In genomic region chr15:103272419-103273279, GRCm38 (mm10) we compare ENCODE assay signal across 8 mouse cellular contexts. TPM values are rescaled to one million over a fixed set of nuclear protein-coding genes. Genes with fewer than 3 reads are reported as not detected.
DNase-seq lines count a peak whose midpoint lies in the region; ATAC-seq and TF ChIP-seq lines count a peak whose summit lies in the region.

Gene Copz1 (plus strand): TSS chr15:103272714.

- H3K9me3 ChIP-seq in forebrain, embryonic 10.5 days: no peaks in the 10 kb centered on the region
- H3K9me3 ChIP-seq in heart, embryonic 15.5 days (replicated peaks): no peaks in the 10 kb centered on the region
- H3K9me3 ChIP-seq in liver, embryonic 14.5 days (ENCODE audit: control insufficient read depth, low read length): no peaks in the 10 kb centered on the region
- H3K9me3 ChIP-seq in neural tube, embryonic 11.5 days (ENCODE audit: control insufficient read depth, low read length): no peaks in the 10 kb centered on the region
- H3K9me3 ChIP-seq in stomach, postnatal 0 days (ENCODE audit: control insufficient read depth, low read length): no peaks in the 10 kb centered on the region

- peak within 1 kb of the TSS; percentile 90 for H3K27ac ChIP-seq in forebrain, embryonic 10.5 days
- peak within 1 kb of the TSS; percentile 71 for H3K27ac ChIP-seq in heart, embryonic 15.5 days
- peak within 1 kb of the TSS; percentile 79 for H3K27ac ChIP-seq in liver, embryonic 14.5 days
- 0 out of 2 replicates have a peak within 1 kb of the TSS, but pooled peaks have one; percentile 58 for H3K27ac ChIP-seq in neural tube, embryonic 11.5 days (ENCODE audit: low read depth, low read length)
- H3K27ac ChIP-seq in stomach, postnatal 0 days (replicated peaks): peak within 1 kb of the TSS; percentile 61; the same call in 1 of the 2 replicates

- peak within 1 kb of the TSS; percentile 90 for H3K9ac ChIP-seq in heart, embryonic 15.5 days
- peak within 1 kb of the TSS; percentile 90 for H3K9ac ChIP-seq in liver, embryonic 14.5 days (replicated peaks)
- peak within 1 kb of the TSS; percentile 86 for H3K9ac ChIP-seq in neural tube, embryonic 11.5 days (ENCODE audit: low read length)
- H3K9ac ChIP-seq in stomach, postnatal 0 days (ENCODE audit: low read length): peak within 1 kb of the TSS; percentile 75

- peaks cover 8% of the 10 kb centered on the region for H3K36me3 ChIP-seq in forebrain, embryonic 10.5 days (replicated peaks)
- no peaks in the 10 kb centered on the region for H3K36me3 ChIP-seq in heart, embryonic 15.5 days
- H3K36me3 ChIP-seq in liver, embryonic 14.5 days (replicated peaks; ENCODE audit: control insufficient read depth, insufficient read depth, low read depth): peaks cover 3% of the 10 kb centered on the region; the same call in 1 of the 2 replicates
- H3K36me3 ChIP-seq in neural tube, embryonic 11.5 days (ENCODE audit: control insufficient read depth, insufficient read depth, low read length): no peaks in the 10 kb centered on the region
- H3K36me3 ChIP-seq in stomach, postnatal 0 days (ENCODE audit: control insufficient read depth, insufficient read depth, low read length): no peaks in the 10 kb centered on the region; the same call in 1 of the 2 replicates

- TF ChIP-seq EP300 in liver, embryonic 14.5 days (IDR thresholded peaks at IDR 0.05; ENCODE audit: low read depth): no peak; the same call in 1 of the 2 replicates
- no peak for TF ChIP-seq EP300 in stomach, postnatal 0 days (optimal IDR thresholded peaks at IDR 0.05)

- no peaks in the 10 kb centered on the region for H3K27me3 ChIP-seq in forebrain, embryonic 10.5 days (ENCODE audit: poor library complexity, severe bottlenecking)
- no peaks in the 10 kb centered on the region for H3K27me3 ChIP-seq in heart, embryonic 15.5 days
- no peaks in the 10 kb centered on the region for H3K27me3 ChIP-seq in liver, embryonic 14.5 days (ENCODE audit: control insufficient read depth, insufficient read depth, low read length)
- no peaks in the 10 kb centered on the region for H3K27me3 ChIP-seq in neural tube, embryonic 11.5 days (ENCODE audit: control insufficient read depth, insufficient read depth, low read length)
- no peaks in the 10 kb centered on the region for H3K27me3 ChIP-seq in stomach, postnatal 0 days (ENCODE audit: control insufficient read depth, insufficient read depth, low read length)

- peaks cover 16% of the 10 kb centered on the region for H3K4me1 ChIP-seq in forebrain, embryonic 10.5 days
- peaks cover 13% of the 10 kb centered on the region for H3K4me1 ChIP-seq in heart, embryonic 15.5 days (replicated peaks)
- H3K4me1 ChIP-seq in liver, embryonic 14.5 days (replicated peaks; ENCODE audit: control insufficient read depth in 2 of 2, insufficient read depth in 2 of 2, low read length in 1 of 2): peaks cover 18 to 27% of the 10 kb centered on the region in 2 experiments
- peaks cover 3% of the 10 kb centered on the region; the same call in 1 of the 2 replicates for H3K4me1 ChIP-seq in neural tube, embryonic 11.5 days (ENCODE audit: control insufficient read depth, insufficient read depth, low read length)
- H3K4me1 ChIP-seq in stomach, postnatal 0 days (replicated peaks; ENCODE audit: control insufficient read depth, insufficient read depth): no peaks in the 10 kb centered on the region

- DNase-seq in CD8-positive naive resting alpha-beta T cell, adult 2 months (ENCODE audit: low read depth in 2 of 2, low spot score in 2 of 2): peak; percentile 93 to 95
- DNase-seq in c-Kit-positive CD71-negative TER-119-negative erythroid progenitor cells, embryonic 14.5 days (ENCODE audit: low read depth): peak; percentile 96
- DNase-seq in forebrain, embryonic 10.5 days (ENCODE audit: extremely low spot score, low spot score): peak; percentile 95
- peak; percentile 97 to 99 for DNase-seq in kidney, postnatal 25 days
- DNase-seq in liver, embryonic 14.5 days (ENCODE audit: low read depth in 3 of 3, low spot score in 3 of 3): peak; percentile 99 to 100 (median 100)
- DNase-seq in neural tube, embryonic 11.5 days (ENCODE audit: low spot score): peak; percentile 94
- peak; percentile 95 for DNase-seq in stomach, postnatal 0 days (ENCODE audit: low spot score)

- peak; percentile 100 for ATAC-seq in heart, embryonic 15.5 days (replicated peaks; ENCODE audit: insufficient number of reproducible peaks, insufficient read depth, low FRiP score, low read depth)
- ATAC-seq in liver, embryonic 14.5 days (ENCODE audit: insufficient read depth): peak; percentile 97
- peak; percentile 99 for ATAC-seq in neural tube, embryonic 11.5 days (ENCODE audit: insufficient read depth, low FRiP score, low TSS enrichment)
- peak; percentile 99 for ATAC-seq in stomach, postnatal 0 days (ENCODE audit: low FRiP score, low TSS enrichment)

- H3K4me3 ChIP-seq in forebrain, embryonic 10.5 days: peak within 1 kb of the TSS; percentile 91
- peak within 1 kb of the TSS; percentile 84 for H3K4me3 ChIP-seq in heart, embryonic 15.5 days
- peak within 1 kb of the TSS; percentile 89 to 91 for H3K4me3 ChIP-seq in liver, embryonic 14.5 days (ENCODE audit: insufficient read depth in 1 of 2, low read depth in 2 of 2, low read length in 2 of 2)
- H3K4me3 ChIP-seq in neural tube, embryonic 11.5 days (ENCODE audit: low read depth, low read length): peak within 1 kb of the TSS; percentile 87
- peak within 1 kb of the TSS; percentile 64 for H3K4me3 ChIP-seq in stomach, postnatal 0 days (ENCODE audit: low read depth, low read length)

- peak; percentile 50 for TF ChIP-seq CTCF in liver, embryonic 14.5 days (IDR thresholded peaks at IDR 0.05; ENCODE audit: low read depth)
- peak; percentile 62 for TF ChIP-seq CTCF in stomach, postnatal 0 days (IDR thresholded peaks at IDR 0.05; ENCODE audit: low read depth)

- WGBS in forebrain, embryonic 10.5 days: under 1% methylated on average over 38 of the region's 38 CpGs
- WGBS in heart, embryonic 15.5 days: under 1% methylated on average over 38 of the region's 38 CpGs
- WGBS in liver, embryonic 14.5 days (ENCODE audit: insufficient replicate concordance): under 1% methylated on average over 38 of the region's 38 CpGs
- WGBS in neural tube, embryonic 11.5 days: under 1% methylated on average over 38 of the region's 38 CpGs
- under 1% methylated on average over 38 of the region's 38 CpGs for WGBS in stomach, postnatal 0 days

- peak within 1 kb of the TSS; percentile 69 for H3K4me2 ChIP-seq in heart, embryonic 15.5 days
- peak within 1 kb of the TSS; percentile 93 for H3K4me2 ChIP-seq in liver, embryonic 14.5 days (ENCODE audit: low read depth)
- H3K4me2 ChIP-seq in neural tube, embryonic 11.5 days (ENCODE audit: low read depth): peak within 1 kb of the TSS; percentile 65
- H3K4me2 ChIP-seq in stomach, postnatal 0 days (replicated peaks; ENCODE audit: low read depth): peak within 1 kb of the TSS; percentile 58

RNA-seq across cellular contexts. Expression of gene Copz1, which starts in this region (rescaled TPM):
- polyA plus RNA-seq in forebrain, embryonic 10.5 days (2016; fragmentation: Nextera tagmentation; extraction: Ambion mirVana): 279 and 280 TPM in 2 replicates
- polyA plus RNA-seq in heart, embryonic 15.5 days (2015; fragmentation: Nextera tagmentation; extraction: Ambion mirVana): 145 and 168 TPM in 2 replicates
- polyA plus RNA-seq in liver, embryonic 14.5 days (2012; rRNA removed): 118 and 133 TPM in 2 replicates
- polyA plus RNA-seq in liver, embryonic 14.5 days (2014; fragmentation: Nextera tagmentation; extraction: Ambion mirVana): 205 and 219 TPM in 2 replicates
- polyA plus RNA-seq in neural tube, embryonic 11.5 days (2014; fragmentation: Nextera tagmentation; extraction: Ambion mirVana): 307 and 317 TPM in 2 replicates
- 159 and 168 TPM in 2 replicates for polyA plus RNA-seq in stomach, postnatal 0 days (2015; fragmentation: Nextera tagmentation; extraction: Ambion mirVana)

Comparison
In these comparisons a context has a peak if more than half of its experiments do, and no peak if none do; other contexts are left out.
1. Peak in every context shown above with its lines: DNase-seq, ATAC-seq, H3K4me3 ChIP-seq and H3K27ac ChIP-seq.